Mouse (Mus musculus) ES-E14 (cell line): ENCODE results near the gene Zfp385b.

Experiments
- HCFC1 ChIP-seq: IDR thresholded peaks from 2 replicates; pipeline ENCODE4 v1.6.1; 2012; ENCODE audit warnings: low read length, inconsistent platforms, borderline replicate concordance; ENCODE audit not compliant: insufficient read depth
- MAFK ChIP-seq: IDR thresholded peaks from 2 replicates; pipeline ENCODE4 v1.6.1; 2014; ENCODE audit warnings: mild to moderate bottlenecking, low read depth, low read length, inconsistent platforms; ENCODE audit not compliant: insufficient read depth
- ZNF384 ChIP-seq: IDR thresholded peaks from 2 replicates; pipeline ENCODE4 v1.6.1; 2012; ENCODE audit warnings: low read depth, low read length, inconsistent platforms

GRCm38 (mm10) chr2:77470716-77471115 lies 348.7 kb downstream of the Zfp385b start:
- TF ChIP-seq HCFC1: no peak
- TF ChIP-seq MAFK: no peak
- TF ChIP-seq ZNF384: no peak
